Mouse (Mus musculus): ENCODE measurements around the gene Ly6g6e. TPM values are rescaled to one million over a fixed set of nuclear protein-coding genes. Genes with fewer than 3 reads are reported as not detected.

Ly6g6e gene
- total RNA-seq, 1 experiment from 2014 or later = not detected

- ATAC-seq (replicated peaks; ENCODE audit: low read depth, poor library complexity, severe bottlenecking) = no peak
These were observed 27.7 kb upstream of the Ly6g6e start for GRCm38 (mm10) chr17:35048932-35049440.

GRCm38 (mm10) chr17:35049561-35050016 is 27.1 kb upstream of the Ly6g6e start, which contains the start of gene Clic1:
Clic1 (plus strand) TSS chr17:35049966.
- peak; percentile 14; the same call in 1 of the 2 replicates for ATAC-seq (replicated peaks; ENCODE audit: low read depth, poor library complexity, severe bottlenecking)

- ATAC-seq (replicated peaks; ENCODE audit: low read depth, poor library complexity, severe bottlenecking) = peak; percentile 12; the same call in 1 of the 2 replicates
These were observed 26.5 kb upstream of the Ly6g6e start for GRCm38 (mm10) chr17:35050126-35050750.

GRCm38 (mm10) chr17:35051156-35052086 is 25.3 kb upstream of the Ly6g6e start:
- peak; percentile 63 for ATAC-seq (replicated peaks; ENCODE audit: low read depth, poor library complexity, severe bottlenecking)

- no peak for ATAC-seq (replicated peaks; ENCODE audit: low read depth, poor library complexity, severe bottlenecking)
These were observed 24.4 kb upstream of the Ly6g6e start for GRCm38 (mm10) chr17:35052271-35052798.

GRCm38 (mm10) chr17:35055691-35056495 is 20.8 kb upstream of the Ly6g6e start:
- no peak for ATAC-seq (replicated peaks; ENCODE audit: low read depth, poor library complexity, severe bottlenecking)

GRCm38 (mm10) chr17:35057090-35057489 is 19.6 kb upstream of the Ly6g6e start:
- no peak for ATAC-seq (replicated peaks; ENCODE audit: low read depth, poor library complexity, severe bottlenecking)

- ATAC-seq (replicated peaks; ENCODE audit: low read depth, poor library complexity, severe bottlenecking) = no peak
These were observed 18.4 kb upstream of the Ly6g6e start for GRCm38 (mm10) chr17:35058316-35058715.

GRCm38 (mm10) chr17:35058911-35059892 is 17.5 kb upstream of the Ly6g6e start, which contains the start of gene Ddah2:
Ddah2 (plus strand) TSS chr17:35059035.
- peak; percentile 83 for ATAC-seq (replicated peaks; ENCODE audit: low read depth, poor library complexity, severe bottlenecking)

GRCm38 (mm10) chr17:35060071-35060470 is 16.6 kb upstream of the Ly6g6e start:
- ATAC-seq (replicated peaks; ENCODE audit: low read depth, poor library complexity, severe bottlenecking) = no peak

GRCm38 (mm10) chr17:35060737-35061297 is 15.9 kb upstream of the Ly6g6e start:
- no peak for ATAC-seq (replicated peaks; ENCODE audit: low read depth, poor library complexity, severe bottlenecking)

GRCm38 (mm10) chr17:35061299-35061698 is 15.4 kb upstream of the Ly6g6e start:
- ATAC-seq (replicated peaks; ENCODE audit: low read depth, poor library complexity, severe bottlenecking) = no peak

- no peak for ATAC-seq (replicated peaks; ENCODE audit: low read depth, poor library complexity, severe bottlenecking)
These were observed 13.2 kb upstream of the Ly6g6e start for GRCm38 (mm10) chr17:35063466-35063865.

GRCm38 (mm10) chr17:35064378-35064877 is 12.3 kb upstream of the Ly6g6e start:
- no peak for ATAC-seq (replicated peaks; ENCODE audit: low read depth, poor library complexity, severe bottlenecking)

GRCm38 (mm10) chr17:35064951-35065947 is 11.5 kb upstream of the Ly6g6e start, which contains the start of gene Ly6g6c:
Ly6g6c (plus strand) TSS chr17:35065388.
- peak; percentile 37 for ATAC-seq (replicated peaks; ENCODE audit: low read depth, poor library complexity, severe bottlenecking)

GRCm38 (mm10) chr17:35066084-35066483 is 10.6 kb upstream of the Ly6g6e start, which contains the start of gene Mpig6b:
Mpig6b (minus strand) TSS chr17:35066184.
- no peak for ATAC-seq (replicated peaks; ENCODE audit: low read depth, poor library complexity, severe bottlenecking)
